Mouse (Mus musculus) frontal cortex, postnatal 25 days (tissue): ENCODE data around the gene Trf.

Experiments
- DNase-seq, 2 experiments: peaks; one replicate each; pipeline ENCODE4 v3.0.0; 2022; ENCODE audit warnings: low spot score in 2 of 2

The Trf gene

GRCm38 (mm10) chr9:103154568-103154967 is 75.7 kb downstream of the Trf start:
- no peak for DNase-seq
